Mouse (Mus musculus) intestine, embryonic 16.5 days (tissue): ENCODE data around the gene Znfx1. TPM values are rescaled to one million over a fixed set of nuclear protein-coding genes. Genes with fewer than 3 reads are reported as not detected.

Experiments
- ATAC-seq: fragments of 200-750 bp; cut with Nextera tagmentation; 2 replicates; pipeline ENCODE4 v1.8.0; 2017; ENCODE audit warnings: moderate TSS enrichment, moderate library complexity
- H3K27ac ChIP-seq: fragments of 300-500 bp; sonication (generic); 2 replicates; pipeline ENCODE4 v1.5.1; 2014; ENCODE audit warnings: mild to moderate bottlenecking, low read length
- H3K27me3 ChIP-seq: fragments of 300-500 bp; sonication (generic); replicated peaks from 2 replicates; pipeline ENCODE4 v1.6.1; 2014; ENCODE audit warnings: low read length, control low read depth, mixed read lengths; ENCODE audit not compliant: control insufficient read depth, insufficient read depth
- H3K36me3 ChIP-seq: fragments of 300-500 bp; sonication (generic); 2 replicates; pipeline ENCODE4 v1.6.1; 2014; ENCODE audit warnings: low read length, control low read depth; ENCODE audit not compliant: control insufficient read depth, insufficient read depth
- H3K4me1 ChIP-seq: fragments of 300-500 bp; sonication (generic); 2 replicates; pipeline ENCODE4 v1.6.1; 2014; ENCODE audit warnings: low read length, control low read depth, mixed read lengths; ENCODE audit not compliant: control insufficient read depth, insufficient read depth
- H3K4me2 ChIP-seq: fragments of 300-500 bp; sonication (generic); 2 replicates; pipeline ENCODE4 v1.6.1; 2014; ENCODE audit warnings: low read depth, low read length, control low read depth
- H3K4me3 ChIP-seq: fragments of 300-500 bp; sonication (generic); 2 replicates; pipeline ENCODE4 v1.5.1; 2014; ENCODE audit warnings: mild to moderate bottlenecking, low read length
- H3K9ac ChIP-seq: fragments of 300-500 bp; sonication (generic); 2 replicates; pipeline ENCODE4 v1.6.1; 2014; ENCODE audit warnings: low read depth, low read length
- H3K9me3 ChIP-seq: fragments of 300-500 bp; sonication (generic); 2 replicates; pipeline ENCODE4 v1.6.1; 2016; ENCODE audit warnings: low read length, control low read depth; ENCODE audit not compliant: control insufficient read depth
- WGBS: fragments of 180-500 bp; shearing (Covaris S2); extraction: QIAGEN DNeasy Blood & Tissue Kit; methylation state at CpG from one replicate; pipeline ENCODE4 v1.1.7; 2014; 5-methylcytosine and 5-hydroxymethylcytosine counted together
- polyA plus RNA-seq: library from polyadenylated mRNA; unstranded; fragments of >200 nt; fragmentation: Nextera tagmentation; extraction: Ambion mirVana; gene quantifications from 2 replicates; pipeline ENCODE4 v1.2.1, GENCODE M21; 2015

Gene Znfx1
- 6.5 and 9.8 TPM in 2 replicates for polyA plus RNA-seq

DNA sequence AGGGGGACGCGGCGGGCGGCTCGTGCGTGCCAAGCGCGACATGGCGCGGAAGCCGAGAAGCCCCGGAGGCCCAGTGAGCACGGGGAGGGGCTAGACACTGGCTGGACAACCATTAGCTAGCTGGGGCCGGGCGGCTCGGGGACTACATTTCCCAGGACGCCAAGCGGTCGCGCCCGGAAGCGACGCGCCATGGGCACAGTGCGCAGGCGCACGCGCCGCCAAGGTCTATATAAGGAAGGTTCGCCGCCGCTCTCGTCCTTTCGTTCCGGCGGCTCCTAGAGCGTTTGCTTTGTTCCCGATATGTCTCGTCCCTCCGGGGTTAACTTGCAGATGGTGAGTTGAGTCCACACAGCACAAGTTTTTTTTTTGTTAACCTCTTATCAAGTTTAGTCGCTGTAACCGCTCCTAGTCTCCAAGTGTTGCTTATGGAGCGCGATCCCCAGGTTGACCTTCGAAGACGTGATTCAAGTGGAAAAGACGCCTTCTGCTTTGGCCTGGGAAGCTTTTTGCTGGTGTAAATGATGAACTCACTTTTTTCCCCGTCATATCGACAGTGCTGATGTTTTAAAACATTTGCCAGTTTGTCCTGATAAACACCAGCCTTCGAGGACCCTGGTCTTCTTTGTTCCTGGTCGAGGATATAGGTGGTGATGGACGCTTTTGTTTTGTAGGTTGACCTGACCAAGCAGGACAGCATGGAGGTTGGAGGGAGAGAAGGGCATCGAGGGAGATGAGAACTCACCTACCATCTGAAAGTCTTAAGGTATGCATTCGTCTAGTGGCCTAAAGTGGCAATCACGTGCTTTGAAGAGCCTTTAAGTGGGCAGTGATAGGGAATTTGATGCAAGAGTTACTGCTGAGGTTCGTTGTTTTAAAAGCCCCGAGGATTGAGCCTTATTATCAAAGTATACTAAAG lies at the start of gene Znfx1:
Gene Znfx1, minus strand, starts transcription at position 51 of the 916 bp plus-strand sequence.
- Histone ChIP-seq H3K36me3 (peaks cover 5% of the 10 kb centered on the region; the same call in 1 of the 2 replicates), H3K27ac (peak within 1 kb of the TSS; percentile 95), H3K4me1 (peaks cover 25% of the 10 kb centered on the region), H3K4me2 (peak within 1 kb of the TSS; percentile 90), H3K4me3 (peak within 1 kb of the TSS; percentile 81), H3K27me3 (no peaks in the 10 kb centered on the region), H3K9me3 (no peaks in the 10 kb centered on the region), H3K9ac (peak within 1 kb of the TSS; percentile 79)
- WGBS = under 1% methylated on average over 57 of the region's 57 CpGs
- peak; percentile 90 for ATAC-seq

DNA sequence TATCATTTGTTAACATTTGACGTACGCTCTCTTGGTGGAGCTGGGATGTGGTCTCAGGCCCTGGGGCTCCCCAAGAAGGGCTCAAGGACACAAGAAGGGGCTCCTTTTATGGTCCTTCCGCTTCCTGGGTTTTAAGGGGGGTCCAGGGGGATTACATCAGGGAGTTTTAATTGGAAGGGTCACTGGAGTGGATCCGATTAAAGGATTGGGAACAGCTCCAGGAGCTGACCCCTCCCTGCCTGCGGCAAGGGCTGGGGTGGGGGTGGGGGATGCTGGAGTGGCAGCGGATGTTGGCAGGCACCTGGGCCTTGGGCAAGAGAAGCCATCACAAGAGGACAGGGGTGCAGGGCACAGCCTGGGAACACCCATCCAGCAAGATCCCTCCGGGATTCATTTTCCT lies 49.4 kb upstream of the Znfx1 start:
- no peak for ATAC-seq
- H3K9me3 ChIP-seq = no peaks in the 10 kb centered on the region
- no peak overlapping the region for H3K9ac ChIP-seq
- no peaks in the 10 kb centered on the region for H3K27me3 ChIP-seq
- no peak overlapping the region for H3K4me3 ChIP-seq
- H3K4me2 ChIP-seq = no peak overlapping the region
- 59% methylated on average over 7 of the region's 7 CpGs for WGBS
- H3K4me1 ChIP-seq = no peaks in the 10 kb centered on the region
- no peaks in the 10 kb centered on the region for H3K36me3 ChIP-seq
- no peak overlapping the region for H3K27ac ChIP-seq

DNA sequence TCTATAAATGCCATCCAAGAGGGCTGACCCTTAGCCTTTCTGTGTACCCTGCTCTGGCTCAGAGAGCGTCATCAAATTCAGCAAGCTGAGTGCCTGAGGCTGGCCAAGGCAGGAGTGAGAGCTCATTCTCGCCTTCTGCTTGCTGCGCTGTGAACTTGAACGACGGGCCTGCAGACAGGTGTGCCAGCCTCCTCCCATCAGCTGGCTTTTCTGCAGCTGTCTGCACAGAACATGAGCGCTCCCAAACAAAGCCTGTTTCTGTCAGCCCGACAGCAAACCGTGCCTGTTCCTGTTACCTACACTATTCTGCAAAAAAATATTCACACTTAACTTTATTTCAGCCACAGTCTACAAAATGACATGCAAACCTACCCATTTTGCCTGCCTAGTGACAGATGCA lies 46.7 kb upstream of the Znfx1 start:
- no peak for ATAC-seq
- Histone ChIP-seq H3K4me1 (no peaks in the 10 kb centered on the region), H3K27me3 (no peaks in the 10 kb centered on the region), H3K4me2 (no peak overlapping the region), H3K36me3 (no peaks in the 10 kb centered on the region), H3K9ac (no peak overlapping the region), H3K9me3 (no peaks in the 10 kb centered on the region), H3K4me3 (no peak overlapping the region), H3K27ac (no peak overlapping the region)
- 78% methylated on average over 8 of the region's 8 CpGs for WGBS

DNA sequence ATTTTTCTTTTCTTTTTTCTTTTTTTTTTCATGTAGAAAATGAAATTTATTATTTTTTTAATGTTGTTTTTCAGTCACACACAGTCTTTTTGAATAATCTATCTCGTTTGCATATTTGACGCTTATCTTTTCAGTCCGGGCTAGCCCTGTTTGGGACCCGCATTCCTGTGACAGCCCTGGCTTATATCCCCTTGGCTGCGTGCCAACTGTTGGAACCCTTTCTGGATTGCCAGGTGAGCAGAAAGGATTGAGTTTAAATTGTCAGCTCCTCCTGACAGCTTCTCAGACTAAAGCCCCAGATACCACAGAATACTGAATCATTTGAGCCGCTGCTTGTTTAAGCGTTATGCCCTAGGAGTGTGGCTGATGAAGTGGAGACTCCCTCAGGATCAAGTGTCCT lies 40.7 kb upstream of the Znfx1 start:
- Histone ChIP-seq H3K36me3 (no peaks in the 10 kb centered on the region), H3K27ac (no peak overlapping the region), H3K4me3 (no peak overlapping the region), H3K27me3 (no peaks in the 10 kb centered on the region), H3K4me2 (no peak overlapping the region), H3K4me1 (no peaks in the 10 kb centered on the region), H3K9me3 (no peaks in the 10 kb centered on the region), H3K9ac (no peak overlapping the region)
- 53% methylated on average over 7 of the region's 7 CpGs for WGBS
- ATAC-seq = no peak

DNA sequence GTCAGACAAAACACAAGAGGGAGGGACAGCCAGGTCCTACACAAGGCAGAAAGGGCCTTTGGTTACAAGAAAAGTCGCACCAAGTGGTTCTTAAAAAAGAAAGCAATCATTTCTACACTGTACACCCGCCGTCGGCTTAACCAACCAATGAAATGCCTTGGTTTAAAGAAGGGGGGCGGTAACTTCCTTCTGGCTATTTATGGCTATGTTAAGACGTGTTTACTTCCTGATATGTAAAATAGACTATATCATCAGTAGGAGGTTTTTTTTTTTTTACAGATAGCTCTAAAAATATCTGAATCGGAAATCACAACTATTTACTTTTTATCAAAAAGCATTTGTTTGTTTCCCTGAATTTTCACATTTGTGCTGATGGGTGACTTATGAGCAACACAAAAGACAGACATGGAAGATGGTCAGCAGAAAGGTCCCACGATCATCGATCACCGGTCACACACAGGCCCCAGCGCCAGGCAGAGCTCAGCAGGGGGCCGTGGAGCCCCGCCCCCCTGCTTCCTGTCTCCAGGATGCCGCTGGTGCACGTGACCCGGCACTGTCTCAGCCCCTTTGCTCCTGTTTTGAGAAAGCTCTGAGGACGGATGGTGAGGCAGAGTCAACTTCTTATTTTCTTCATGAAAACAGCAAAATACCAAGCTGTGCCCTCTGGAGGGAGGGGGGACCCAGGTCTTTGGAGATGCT lies 39.1 kb upstream of the Znfx1 start:
- Histone ChIP-seq H3K27ac (no peak overlapping the region), H3K9me3 (no peaks in the 10 kb centered on the region), H3K4me1 (no peaks in the 10 kb centered on the region), H3K4me3 (no peak overlapping the region), H3K27me3 (no peaks in the 10 kb centered on the region), H3K9ac (no peak overlapping the region), H3K36me3 (no peaks in the 10 kb centered on the region), H3K4me2 (no peak overlapping the region)
- ATAC-seq = no peak
- 66% methylated on average over 17 of the region's 17 CpGs for WGBS

DNA sequence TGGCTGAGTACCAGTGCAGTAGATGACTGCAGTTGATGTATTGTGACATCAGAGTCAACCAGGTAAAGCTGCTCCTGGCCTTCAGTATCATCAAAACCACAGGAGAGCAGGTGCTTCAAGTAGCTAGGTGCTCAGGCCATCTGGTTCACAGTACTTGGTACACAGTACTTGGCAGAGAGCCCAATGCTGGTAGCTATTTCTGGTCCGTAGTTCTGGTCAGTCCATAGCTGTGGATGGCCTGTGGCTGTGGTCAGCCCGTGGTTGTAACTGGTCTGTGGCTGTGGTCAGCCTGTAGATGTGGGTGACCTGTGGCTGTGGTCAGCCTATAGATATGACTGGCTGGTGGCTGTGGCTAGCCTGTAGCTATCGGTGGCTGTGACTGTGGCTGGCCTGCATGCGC lies 31.9 kb upstream of the Znfx1 start:
- no peak for ATAC-seq
- no peak overlapping the region for H3K4me2 ChIP-seq
- no peak overlapping the region for H3K4me3 ChIP-seq
- H3K27me3 ChIP-seq = no peaks in the 10 kb centered on the region
- no peak overlapping the region for H3K9ac ChIP-seq
- no peaks in the 10 kb centered on the region for H3K9me3 ChIP-seq
- no peaks in the 10 kb centered on the region for H3K4me1 ChIP-seq
- H3K27ac ChIP-seq = no peak overlapping the region
- WGBS = 82% methylated on average over 4 of the region's 4 CpGs
- no peaks in the 10 kb centered on the region for H3K36me3 ChIP-seq

DNA sequence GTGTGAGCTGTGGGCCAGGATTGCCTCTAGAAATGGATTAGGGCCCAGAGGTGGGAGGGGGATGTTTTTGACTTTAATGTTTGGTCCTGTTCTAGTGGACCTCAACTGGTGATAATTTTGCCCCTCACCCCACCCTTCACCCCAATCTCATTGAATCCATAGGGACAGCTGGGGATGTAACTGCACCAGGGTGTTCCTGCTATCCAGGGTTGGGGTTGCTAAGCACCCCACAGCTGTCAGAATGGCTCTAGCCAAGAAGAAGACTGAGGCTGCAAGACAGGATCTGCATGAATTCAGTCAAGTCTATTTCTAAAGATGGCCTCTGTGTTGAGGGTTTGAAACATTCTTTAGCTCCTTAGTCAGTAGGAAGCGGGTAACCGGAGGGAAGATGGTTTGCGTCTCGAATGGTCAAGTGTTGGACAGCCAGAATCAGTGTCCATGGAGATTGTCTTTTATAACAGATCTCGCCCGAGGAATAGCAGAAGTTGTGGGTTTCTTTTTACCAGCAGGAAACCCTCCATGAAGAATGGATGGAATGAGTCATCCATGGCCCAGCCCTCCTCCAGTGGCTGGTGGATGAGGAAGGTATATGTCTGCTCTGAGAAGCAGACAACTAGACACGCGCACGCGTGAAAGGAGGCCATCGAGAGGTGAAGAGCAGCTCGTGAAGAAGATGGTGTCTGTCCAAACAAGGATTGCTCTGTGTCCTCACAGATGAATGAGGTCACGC lies 30.5 kb upstream of the Znfx1 start:
- Histone ChIP-seq H3K4me2 (no peak overlapping the region), H3K27ac (no peak overlapping the region), H3K27me3 (no peaks in the 10 kb centered on the region), H3K9me3 (no peaks in the 10 kb centered on the region), H3K9ac (no peak overlapping the region), H3K36me3 (no peaks in the 10 kb centered on the region), H3K4me3 (no peak overlapping the region), H3K4me1 (no peaks in the 10 kb centered on the region)
- ATAC-seq = no peak
- WGBS = 84% methylated on average over 13 of the region's 13 CpGs

DNA sequence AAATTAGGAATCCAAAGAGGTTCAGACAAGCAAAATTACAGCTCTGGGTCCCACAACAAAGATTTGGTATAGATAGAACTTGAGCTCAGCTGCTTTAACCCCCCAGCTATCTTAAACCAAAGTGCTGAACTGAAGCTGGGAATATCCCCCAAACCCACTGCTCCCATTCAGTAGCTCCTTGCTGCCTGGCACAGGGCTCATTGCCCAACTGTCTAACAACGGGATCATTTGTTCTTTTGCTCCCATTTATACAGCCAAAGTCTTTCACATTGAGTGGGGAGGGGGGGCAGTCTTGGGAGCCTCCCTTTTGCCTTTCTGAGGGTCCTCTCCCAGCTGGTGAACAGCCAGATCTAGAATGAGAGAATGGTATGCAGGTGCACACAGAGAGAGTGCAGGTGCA lies 27.5 kb upstream of the Znfx1 start:
- no peaks in the 10 kb centered on the region for H3K4me1 ChIP-seq
- 68% methylated on average over 1 of the region's 1 CpGs for WGBS
- no peak overlapping the region for H3K4me3 ChIP-seq
- no peak overlapping the region for H3K4me2 ChIP-seq
- no peak overlapping the region for H3K9ac ChIP-seq
- no peaks in the 10 kb centered on the region for H3K27me3 ChIP-seq
- ATAC-seq = no peak
- H3K36me3 ChIP-seq = no peaks in the 10 kb centered on the region
- H3K27ac ChIP-seq = no peak overlapping the region
- no peaks in the 10 kb centered on the region for H3K9me3 ChIP-seq

DNA sequence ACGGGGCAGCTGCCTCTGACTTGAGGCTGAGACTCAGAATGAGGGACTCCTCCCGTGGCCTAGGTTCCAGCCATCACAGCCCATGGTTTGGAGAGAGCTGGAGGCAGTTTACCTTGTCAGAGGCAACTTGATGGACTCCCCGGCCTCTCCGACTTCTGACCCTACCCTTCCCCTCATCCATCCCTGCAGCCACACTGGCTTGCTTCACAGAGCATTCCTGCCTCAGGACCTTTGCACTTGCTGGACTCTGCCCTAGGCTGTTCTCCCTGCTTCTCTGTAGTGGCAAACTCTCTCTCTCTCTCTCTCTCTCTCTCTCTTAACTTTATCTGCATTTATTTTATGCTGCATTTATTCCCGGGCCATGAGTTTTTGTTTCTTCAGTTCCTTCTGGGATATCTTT lies 24.0 kb upstream of the Znfx1 start:
- ATAC-seq = no peak
- Histone ChIP-seq H3K4me3 (no peak overlapping the region), H3K27ac (no peak overlapping the region), H3K36me3 (no peaks in the 10 kb centered on the region), H3K4me1 (no peaks in the 10 kb centered on the region), H3K9me3 (no peaks in the 10 kb centered on the region), H3K9ac (no peak overlapping the region), H3K27me3 (no peaks in the 10 kb centered on the region), H3K4me2 (no peak overlapping the region)
- 61% methylated on average over 5 of the region's 5 CpGs for WGBS
